Mouse (Mus musculus) WW6 (cell line): ENCODE results near the gene Wdr41.
A peak's percentile ranks its signal among the peaks of the same experiment; 100 is the strongest.

Experiments used
- DNase-seq: peaks from one replicate; pipeline ENCODE4 v3.0.0-alpha.2; 2013; ENCODE audit warnings: low read depth, low spot score

Wdr41 gene

DNA sequence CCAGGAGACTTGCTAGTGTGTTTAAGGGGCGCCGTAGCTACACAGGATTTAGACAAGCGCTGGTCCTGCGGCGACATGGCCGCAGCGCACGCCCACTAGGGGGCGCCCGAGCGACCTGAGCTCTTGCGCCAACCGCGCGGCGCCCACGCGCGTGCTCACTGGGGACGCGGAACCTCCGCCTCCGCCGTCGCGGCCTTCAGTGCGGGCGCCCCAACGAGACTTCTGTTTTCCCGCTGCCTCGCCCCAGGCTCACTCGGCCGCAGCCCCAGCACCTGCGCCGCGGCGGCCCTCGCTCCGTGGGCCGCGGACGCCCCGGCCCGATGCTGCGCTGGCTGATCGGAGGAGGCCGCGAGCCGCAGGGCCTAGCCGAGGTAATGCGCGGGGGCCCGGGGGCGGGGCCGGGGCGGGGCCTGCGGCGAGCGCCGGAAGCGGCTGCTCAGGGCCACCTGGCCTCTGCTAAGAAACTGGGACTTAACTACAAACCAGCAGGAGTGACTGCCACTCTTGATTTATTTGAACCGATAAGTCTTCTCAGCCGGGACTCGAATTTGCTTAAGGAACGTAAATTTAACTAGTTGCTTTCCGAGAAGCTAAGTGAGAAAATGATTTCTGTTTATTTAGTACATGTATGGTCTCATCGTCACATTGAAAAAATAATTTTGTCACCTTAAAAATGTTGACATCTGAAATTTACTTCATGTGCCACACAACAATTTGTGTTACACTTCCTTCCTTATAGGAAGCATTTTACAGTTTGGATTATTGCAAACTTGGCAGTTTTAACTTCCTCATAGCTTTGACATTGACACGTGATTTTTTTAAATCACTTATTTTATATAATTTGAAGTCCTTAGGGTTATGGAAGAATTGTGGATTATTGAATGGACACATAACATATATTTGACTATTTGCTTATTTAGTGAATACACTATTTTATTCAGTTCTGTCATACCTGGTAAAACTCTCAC lies at the start of gene Wdr41:
Gene Wdr41, plus strand, starts transcription at position 126 of the 968 bp plus-strand sequence.
- DNase-seq, result peak; percentile 84

DNA sequence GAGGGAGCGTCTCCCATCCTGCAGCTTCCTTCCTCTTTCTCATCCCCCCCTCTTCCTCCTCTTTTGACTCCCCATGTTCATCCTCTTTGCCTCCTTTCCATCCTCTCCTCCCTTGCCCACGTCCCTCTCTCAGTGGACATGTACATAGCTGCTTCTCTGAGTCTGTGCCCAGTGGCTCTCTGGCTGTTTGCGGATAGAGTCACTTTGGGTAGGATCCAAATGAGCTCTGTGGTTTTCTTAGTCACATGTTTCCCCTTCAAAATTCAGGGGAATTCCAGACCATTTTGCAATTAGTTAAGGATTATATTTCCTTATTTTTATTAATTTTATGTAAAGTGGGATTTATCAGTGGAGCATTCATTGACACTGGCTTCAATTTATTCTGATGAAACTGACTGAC lies 48.1 kb upstream of the Wdr41 start:
- DNase-seq, result no peak

GRCm38 (mm10) chr13:94938418-94938817 lies 37.7 kb upstream of the Wdr41 start:
- no peak for DNase-seq

GRCm38 (mm10) chr13:94940104-94940503 lies 36.0 kb upstream of the Wdr41 start:
- DNase-seq, result no peak

DNA sequence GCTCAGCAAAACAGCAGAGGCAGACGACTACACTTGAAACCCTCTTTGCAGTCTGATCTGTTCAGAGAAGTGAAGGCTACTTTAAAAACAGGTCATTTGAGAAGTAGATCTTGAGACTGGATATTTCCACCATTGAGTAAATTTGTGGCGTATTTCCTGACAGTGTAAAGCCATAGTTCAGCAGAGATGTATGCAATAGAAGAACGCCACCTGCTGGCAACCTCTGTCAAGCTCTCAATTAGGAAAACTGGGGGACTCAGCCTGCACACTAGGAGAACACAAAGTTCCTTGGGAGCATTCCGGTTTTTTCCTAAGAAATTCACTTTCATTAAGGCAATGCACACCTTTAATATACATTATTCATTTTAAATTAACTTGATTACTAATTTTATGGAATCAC lies 34.9 kb upstream of the Wdr41 start:
- no peak for DNase-seq

GRCm38 (mm10) chr13:94955941-94956340 lies 20.2 kb upstream of the Wdr41 start:
- no peak for DNase-seq

DNA sequence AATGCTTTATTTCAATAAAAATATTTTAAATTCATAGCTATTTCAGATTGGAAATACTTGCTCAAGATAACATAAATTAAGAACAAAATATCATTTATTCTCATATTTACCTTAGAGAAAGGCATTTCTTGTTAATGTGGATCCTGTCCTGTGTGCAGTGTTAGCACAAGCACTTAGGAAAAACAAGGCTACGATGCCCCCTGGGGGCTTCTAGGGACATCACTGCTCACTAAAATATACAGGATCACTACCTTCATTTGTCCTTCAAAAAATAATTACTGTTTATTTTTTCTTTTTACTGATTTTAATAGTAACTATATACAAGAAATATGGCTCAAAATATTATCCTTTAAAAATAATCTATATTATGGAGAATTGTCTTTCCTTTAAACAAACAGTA lies 18.2 kb upstream of the Wdr41 start:
- no peak for DNase-seq

DNA sequence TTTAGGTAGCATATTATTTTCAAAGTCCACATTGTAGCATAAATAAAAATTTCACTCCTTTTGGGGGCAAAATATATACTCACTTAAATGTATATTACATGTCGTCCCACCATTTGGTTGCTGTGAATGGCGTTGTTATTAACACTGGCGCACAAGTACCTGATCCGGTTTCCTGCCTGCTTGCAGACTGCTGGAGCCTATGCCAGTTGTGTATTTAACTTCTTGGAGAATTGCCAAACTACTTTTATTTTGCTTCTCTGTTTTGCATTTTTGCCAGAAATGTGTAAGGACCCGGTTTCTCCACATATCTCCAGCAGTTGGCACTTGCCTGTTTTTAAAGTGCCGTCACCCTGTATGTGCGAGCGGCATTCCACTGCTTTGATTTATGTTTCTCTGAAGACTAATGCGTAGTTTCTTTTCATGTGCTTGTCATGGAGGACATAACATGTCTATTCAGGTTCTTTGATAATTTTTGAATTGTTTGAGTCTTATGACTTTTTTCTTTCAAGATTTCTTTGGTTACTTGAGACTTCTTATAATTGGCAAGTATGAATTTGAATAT lies 6.1 kb upstream of the Wdr41 start:
- DNase-seq, result no peak

GRCm38 (mm10) chr13:94975828-94976218 lies 321 bp upstream of the Wdr41 start:
- no peak for DNase-seq

DNA sequence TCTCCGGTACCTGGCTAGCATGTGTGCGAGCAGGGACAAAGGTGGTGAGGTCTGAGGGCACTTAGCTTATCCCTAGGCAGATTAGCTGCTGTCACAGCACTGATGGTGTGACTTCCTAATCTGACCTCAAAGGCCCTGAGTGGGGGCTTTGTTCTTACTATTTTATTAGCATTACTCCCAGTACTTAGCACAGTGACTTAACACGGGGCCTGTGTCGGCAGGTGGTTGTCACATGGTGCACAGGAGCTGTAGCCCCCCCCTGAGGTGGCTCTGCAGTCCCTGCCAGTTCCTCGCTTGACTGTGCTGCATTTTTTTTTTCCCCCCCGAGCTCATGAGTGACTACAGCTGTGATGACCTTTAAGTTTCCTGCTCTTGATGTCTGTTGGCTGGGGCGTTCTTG lies 2.9 kb downstream of the Wdr41 start:
- DNase-seq, result no peak

GRCm38 (mm10) chr13:94990516-94990915 lies 14.4 kb downstream of the Wdr41 start:
- no peak for DNase-seq

DNA sequence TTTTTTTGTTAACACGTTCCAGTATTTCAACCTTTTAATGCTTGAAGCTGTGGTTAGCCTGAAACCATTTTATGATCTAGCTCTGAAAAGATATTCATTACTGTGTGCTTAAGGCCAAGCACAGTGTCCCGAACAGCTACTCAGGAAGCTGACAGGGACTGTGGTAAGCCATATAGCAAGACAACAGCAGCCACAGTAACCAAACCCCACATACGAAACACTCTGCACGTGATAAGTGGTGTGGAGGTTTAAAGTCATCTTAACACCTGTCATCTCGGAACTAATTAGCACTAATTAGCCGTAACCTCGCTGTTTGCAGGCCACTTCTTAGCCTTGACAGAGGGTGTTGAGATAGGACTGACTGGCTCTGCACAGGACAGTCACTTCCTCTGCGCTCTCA lies 31.1 kb downstream of the Wdr41 start:
- no peak for DNase-seq

DNA sequence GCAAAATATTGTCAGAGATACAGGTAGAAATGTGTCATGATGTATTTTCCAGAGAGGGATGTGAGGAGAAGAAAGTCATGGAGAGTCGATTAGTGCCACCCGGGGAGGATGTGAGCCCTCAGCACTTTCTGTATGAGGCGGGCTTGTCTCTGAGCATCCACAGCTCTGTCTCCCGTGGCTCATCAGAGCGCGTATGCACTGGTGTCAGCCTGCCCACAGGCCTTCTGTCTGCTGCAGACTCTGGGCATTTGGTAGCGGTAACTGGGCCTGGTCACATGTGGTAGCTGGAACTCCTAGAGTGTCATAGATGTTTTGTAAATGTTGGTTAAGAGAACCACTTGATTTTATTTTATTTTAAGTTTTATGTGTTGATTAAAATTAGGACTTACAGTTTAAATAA lies 33.1 kb downstream of the Wdr41 start:
- no peak for DNase-seq

DNA sequence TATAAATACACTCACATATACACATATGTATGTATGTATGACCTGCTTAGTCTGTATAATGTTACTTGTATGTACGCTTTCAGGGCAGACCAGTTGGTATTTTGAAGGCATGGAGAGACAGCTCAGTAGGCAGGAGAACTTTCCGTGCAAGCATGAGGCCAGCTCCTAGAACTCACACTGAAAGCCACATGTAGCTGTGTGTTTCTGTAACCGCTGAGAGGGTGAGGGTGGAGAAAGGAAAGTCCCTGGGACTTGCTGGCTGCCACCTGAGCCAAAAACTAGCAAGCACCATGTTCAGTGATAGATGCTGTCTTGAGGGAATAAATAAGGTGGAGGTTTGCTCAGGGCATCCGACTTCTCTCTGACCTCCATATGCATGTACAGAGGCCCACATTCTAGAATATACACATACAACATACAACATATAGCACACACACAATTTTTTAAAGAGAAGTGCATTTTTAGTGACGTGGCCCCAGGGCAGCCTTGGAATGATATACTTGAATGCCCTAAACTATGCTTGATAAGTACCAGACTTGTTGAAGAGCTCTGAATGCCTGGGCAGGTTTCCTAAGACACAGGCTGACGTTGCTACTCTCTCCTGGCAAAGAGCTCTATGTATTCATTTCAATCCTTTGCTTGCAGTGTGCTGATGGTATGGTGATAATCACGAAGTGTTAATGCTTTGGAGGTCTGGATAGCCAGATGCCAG lies 35.6 kb downstream of the Wdr41 start:
- no peak for DNase-seq

DNA sequence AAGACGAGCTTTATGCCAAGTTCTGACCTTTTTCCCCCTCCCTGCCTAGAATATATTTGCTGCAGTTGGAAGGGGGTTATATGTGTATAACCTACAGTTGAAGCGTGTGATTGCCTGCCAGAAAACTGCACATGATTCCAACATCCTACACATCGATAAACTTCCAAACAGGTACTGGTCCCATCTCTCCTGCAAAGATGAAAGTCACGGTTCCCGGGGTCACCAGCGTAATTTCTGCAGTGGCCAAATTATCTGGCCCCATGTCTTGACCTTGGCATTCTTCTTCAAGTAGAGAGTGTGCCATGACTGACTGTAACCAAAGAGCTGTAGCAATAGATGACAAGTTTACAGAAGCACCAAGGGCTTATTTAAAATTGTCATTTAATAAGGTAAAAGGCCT lies 41.1 kb downstream of the Wdr41 start:
- no peak for DNase-seq

GRCm38 (mm10) chr13:95017916-95018315 lies 41.8 kb downstream of the Wdr41 start:
- DNase-seq, result peak; percentile 40

GRCm38 (mm10) chr13:95019345-95019744 lies 43.2 kb downstream of the Wdr41 start:
- no peak for DNase-seq

DNA sequence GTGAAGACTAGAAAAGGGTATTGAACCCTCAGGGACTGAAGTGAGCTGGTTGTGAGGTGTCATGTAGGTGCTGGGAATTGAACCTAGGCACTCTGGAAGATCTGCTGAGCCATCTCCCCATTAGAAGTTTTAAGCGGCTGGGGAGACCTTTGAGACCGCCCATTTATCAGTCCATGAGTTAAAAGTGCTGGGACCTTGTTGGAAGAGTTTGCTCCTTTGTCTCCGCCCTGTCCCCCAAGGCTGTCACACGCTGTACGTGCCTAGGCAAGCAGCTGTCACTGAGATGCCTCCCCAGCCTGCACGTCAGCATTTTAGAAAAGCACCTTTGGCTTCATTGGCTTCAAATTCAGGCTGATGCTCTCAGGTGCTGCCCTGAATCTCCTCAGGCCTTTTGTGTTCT lies 44.1 kb downstream of the Wdr41 start:
- DNase-seq, result no peak

DNA sequence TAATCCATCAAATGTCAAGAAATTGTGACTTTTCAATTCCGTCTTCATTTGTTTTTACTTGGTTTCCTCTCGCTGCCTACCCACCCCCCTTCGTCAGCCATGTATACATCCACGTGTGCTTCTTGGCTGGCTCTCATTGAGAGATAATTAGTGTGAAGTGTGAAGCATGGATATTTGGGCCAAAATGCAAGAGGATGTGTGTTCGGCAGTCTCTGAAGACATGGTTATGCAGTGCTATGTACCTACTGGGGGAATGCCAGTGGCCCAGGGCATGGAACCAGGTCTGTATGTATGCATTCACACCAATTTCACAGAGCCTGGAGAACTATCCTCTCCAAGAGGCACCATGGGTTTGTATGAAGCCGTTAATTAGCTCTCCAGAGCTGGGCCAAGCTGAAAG lies 54.7 kb downstream of the Wdr41 start:
- DNase-seq, result no peak

DNA sequence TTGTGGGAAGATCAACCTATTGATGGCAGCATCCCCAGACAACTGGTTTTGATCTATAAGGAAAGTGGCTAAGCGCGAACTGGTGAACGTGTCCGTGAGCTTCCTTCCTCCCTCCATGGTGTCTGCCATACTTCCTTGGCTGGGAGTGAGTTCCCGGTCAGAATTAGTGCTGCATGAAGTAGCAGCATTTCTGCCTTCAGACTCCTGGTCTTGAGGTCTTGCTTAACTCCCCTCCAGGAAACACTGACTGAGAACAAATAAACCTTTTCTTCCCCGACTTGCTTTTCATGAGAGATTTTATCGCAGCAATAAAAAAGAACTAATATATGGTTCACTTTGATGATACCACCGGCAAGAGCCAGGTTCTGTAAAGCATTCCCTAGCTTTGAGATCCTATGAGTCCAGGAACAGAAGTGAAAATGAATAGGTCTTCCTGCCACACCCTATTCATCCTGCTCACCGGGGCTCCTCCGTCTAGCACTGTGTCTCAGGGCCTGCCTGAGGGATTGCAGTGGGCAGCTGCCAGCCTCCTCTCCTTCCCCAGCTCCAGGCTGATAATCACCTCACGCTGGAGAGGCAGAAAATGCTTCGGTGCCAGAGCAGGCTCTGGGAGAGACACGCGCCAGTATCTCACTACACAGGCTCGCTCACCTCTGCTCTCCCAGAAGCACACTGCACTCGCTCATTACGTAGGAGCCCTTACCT lies 56.1 kb downstream of the Wdr41 start:
- DNase-seq, result no peak

DNA sequence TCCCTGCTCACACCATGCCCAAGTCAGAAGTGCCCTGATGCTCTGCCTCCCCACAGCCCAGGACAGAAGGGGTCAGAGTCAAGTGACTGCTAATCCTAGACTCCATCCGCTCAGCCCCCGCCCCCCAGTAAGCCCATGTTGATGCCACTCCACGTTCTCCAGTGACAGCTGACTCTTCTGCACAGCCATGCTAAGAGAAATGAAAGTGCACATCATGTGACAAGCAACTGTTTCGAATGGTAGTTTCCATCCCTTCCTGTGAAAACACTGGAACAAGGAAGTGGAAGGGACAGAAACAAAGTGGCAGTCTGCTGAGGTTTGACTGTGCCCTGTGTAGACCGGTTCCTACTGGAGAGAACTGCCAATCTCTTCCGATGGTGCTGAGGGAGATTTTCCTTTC lies 56.8 kb downstream of the Wdr41 start:
- DNase-seq, result no peak

- DNase-seq, result no peak
These were observed 58.0 kb downstream of the Wdr41 start for GRCm38 (mm10) chr13:95034094-95034493.
